Mouse (Mus musculus): ENCODE results near the gene Gal3st1. TPM values are rescaled to one million over a fixed set of nuclear protein-coding genes. Genes with fewer than 3 reads are reported as not detected.
"Not testable (repeated sequence)": the region's sequence is repeated elsewhere in the genome, so short reads cannot be mapped to it uniquely, and the experiment has no call there.

Gal3st1 gene
- polyA plus RNA-seq, 1 experiment, result not detected

DNA sequence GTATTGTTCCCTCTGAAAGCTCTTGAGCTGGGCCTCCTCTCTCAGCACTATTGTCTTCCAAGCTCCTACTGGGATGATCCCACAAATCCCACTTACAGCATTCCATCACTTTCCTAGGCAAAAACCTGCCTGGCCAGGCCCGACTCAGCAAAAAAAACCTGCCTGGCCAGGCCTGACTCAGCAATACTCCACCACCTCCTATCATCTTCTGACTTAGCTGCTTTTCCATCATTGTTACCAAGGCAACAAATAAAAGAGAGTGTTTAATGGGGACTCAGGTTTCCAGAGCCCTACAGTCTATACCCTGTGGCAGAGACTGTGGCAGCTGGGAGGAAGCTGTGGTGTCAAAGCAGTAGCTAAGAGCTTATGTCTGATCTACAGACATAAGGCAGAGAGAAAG is 29.2 kb downstream of the Gal3st1 start:
- no peak for TF ChIP-seq CTCF (IDR thresholded peaks at IDR 0.05; ENCODE audit: control insufficient read depth, insufficient read depth, low read length)
- 68% methylated on average over 1 of the region's 1 CpGs for WGBS
- no peak overlapping the region for H3K4me3 ChIP-seq (replicated peaks; ENCODE audit: control insufficient read depth, low read depth, low read length)
- no peaks in the 10 kb centered on the region for H3K4me1 ChIP-seq (ENCODE audit: control insufficient read depth, insufficient read depth, low read length)
- H3K27ac ChIP-seq (ENCODE audit: control insufficient read depth, insufficient read depth, low read depth, low read length, poor library complexity), result no peak overlapping the region

DNA sequence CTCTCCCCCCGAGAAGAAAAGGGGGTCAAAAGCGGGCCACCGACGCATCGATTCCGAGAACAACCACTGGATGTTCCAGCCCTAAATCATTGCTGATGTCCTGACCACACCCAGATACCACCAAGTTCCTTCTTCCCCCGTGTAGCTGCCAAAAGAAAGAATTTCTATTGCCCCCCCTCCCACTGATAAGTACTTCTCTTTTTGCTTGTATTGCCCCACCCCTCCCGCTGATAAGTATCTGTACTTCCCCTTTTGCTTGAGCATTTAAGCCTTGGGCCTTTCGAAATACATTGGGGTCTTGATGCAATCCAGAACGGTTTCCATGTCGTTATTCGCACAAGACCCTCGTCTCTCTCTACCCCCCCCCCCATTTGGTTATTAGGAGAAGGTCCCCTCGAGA is 32.4 kb downstream of the Gal3st1 start:
- H3K4me1 ChIP-seq (ENCODE audit: control insufficient read depth, insufficient read depth, low read length); H3K4me3 ChIP-seq (replicated peaks; ENCODE audit: control insufficient read depth, low read depth, low read length); H3K27ac ChIP-seq (ENCODE audit: control insufficient read depth, insufficient read depth, low read depth, low read length, poor library complexity): not testable (repeated sequence)
- 76% methylated on average over 14 of the region's 14 CpGs for WGBS

DNA sequence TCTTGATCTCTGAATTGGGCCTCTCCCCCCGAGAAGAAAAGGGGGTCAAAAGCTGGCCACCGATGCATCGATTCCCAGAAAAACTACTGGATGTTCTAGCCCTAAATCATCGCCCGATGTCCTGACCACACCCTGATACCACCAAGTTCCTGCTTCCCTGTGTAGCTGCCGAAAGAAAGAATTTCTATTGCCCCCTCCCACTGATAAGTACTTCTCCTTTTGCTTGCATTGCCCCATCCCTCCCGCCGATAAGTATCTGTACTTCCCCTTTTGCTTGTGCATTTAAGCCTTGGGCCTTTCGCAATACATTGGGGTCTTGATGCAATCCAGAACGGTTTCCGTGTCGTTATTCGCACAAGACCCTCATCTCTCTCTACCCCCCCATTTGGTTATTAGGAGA is 38.7 kb downstream of the Gal3st1 start:
- not testable (repeated sequence) for H3K4me1 ChIP-seq (ENCODE audit: control insufficient read depth, insufficient read depth, low read length); H3K4me3 ChIP-seq (replicated peaks; ENCODE audit: control insufficient read depth, low read depth, low read length); H3K27ac ChIP-seq (ENCODE audit: control insufficient read depth, insufficient read depth, low read depth, low read length, poor library complexity)
- WGBS, result 62% methylated on average over 13 of the region's 13 CpGs

- TF ChIP-seq CTCF (IDR thresholded peaks at IDR 0.05; ENCODE audit: control insufficient read depth, insufficient read depth, low read length) (no peak), POLR2A (IDR thresholded peaks at IDR 0.05; ENCODE audit: borderline replicate concordance, control insufficient read depth, low read depth, low read length) (no peak)
- Histone ChIP-seq H3K4me1 (ENCODE audit: control insufficient read depth, insufficient read depth, low read length) (no peaks in the 10 kb centered on the region), H3K27ac (ENCODE audit: control insufficient read depth, insufficient read depth, low read depth, low read length, poor library complexity) (no peak overlapping the region), H3K4me3 (replicated peaks; ENCODE audit: control insufficient read depth, low read depth, low read length) (no peak overlapping the region)
- WGBS, result 57% methylated on average over 2 of the region's 2 CpGs
Measured at GRCm38 (mm10) chr11:4023321-4023720, 39.9 kb downstream of the Gal3st1 start.

- TF ChIP-seq POLR2A (IDR thresholded peaks at IDR 0.05; ENCODE audit: borderline replicate concordance, control insufficient read depth, low read depth, low read length) (no peak), CTCF (IDR thresholded peaks at IDR 0.05; ENCODE audit: control insufficient read depth, insufficient read depth, low read length) (no peak)
- H3K4me1 ChIP-seq (ENCODE audit: control insufficient read depth, insufficient read depth, low read length), result no peaks in the 10 kb centered on the region
- H3K4me3 ChIP-seq (replicated peaks; ENCODE audit: control insufficient read depth, low read depth, low read length), result no peak overlapping the region
- H3K27ac ChIP-seq (ENCODE audit: control insufficient read depth, insufficient read depth, low read depth, low read length, poor library complexity), result no peak overlapping the region
- WGBS, result 79% methylated on average over 8 of the region's 8 CpGs
Measured at GRCm38 (mm10) chr11:4027066-4027465, 43.6 kb downstream of the Gal3st1 start.

- 76% methylated on average over 9 of the region's 9 CpGs for WGBS
- TF ChIP-seq CTCF (IDR thresholded peaks at IDR 0.05; ENCODE audit: control insufficient read depth, insufficient read depth, low read length) (no peak), POLR2A (IDR thresholded peaks at IDR 0.05; ENCODE audit: borderline replicate concordance, control insufficient read depth, low read depth, low read length) (no peak)
- H3K4me3 ChIP-seq (replicated peaks; ENCODE audit: control insufficient read depth, low read depth, low read length), result no peak overlapping the region
- H3K4me1 ChIP-seq (ENCODE audit: control insufficient read depth, insufficient read depth, low read length), result no peaks in the 10 kb centered on the region
- no peak overlapping the region for H3K27ac ChIP-seq (ENCODE audit: control insufficient read depth, insufficient read depth, low read depth, low read length, poor library complexity)
Measured at GRCm38 (mm10) chr11:4027561-4028334, 44.3 kb downstream of the Gal3st1 start.

GRCm38 (mm10) chr11:4029343-4029742 is 45.9 kb downstream of the Gal3st1 start:
- H3K27ac ChIP-seq (ENCODE audit: control insufficient read depth, insufficient read depth, low read depth, low read length, poor library complexity), result no peak overlapping the region
- no peaks in the 10 kb centered on the region for H3K4me1 ChIP-seq (ENCODE audit: control insufficient read depth, insufficient read depth, low read length)
- WGBS, result 61% methylated on average over 4 of the region's 4 CpGs
- no peak for TF ChIP-seq POLR2A (IDR thresholded peaks at IDR 0.05; ENCODE audit: borderline replicate concordance, control insufficient read depth, low read depth, low read length)
- no peak for TF ChIP-seq CTCF (IDR thresholded peaks at IDR 0.05; ENCODE audit: control insufficient read depth, insufficient read depth, low read length)
- H3K4me3 ChIP-seq (replicated peaks; ENCODE audit: control insufficient read depth, low read depth, low read length), result no peak overlapping the region

DNA sequence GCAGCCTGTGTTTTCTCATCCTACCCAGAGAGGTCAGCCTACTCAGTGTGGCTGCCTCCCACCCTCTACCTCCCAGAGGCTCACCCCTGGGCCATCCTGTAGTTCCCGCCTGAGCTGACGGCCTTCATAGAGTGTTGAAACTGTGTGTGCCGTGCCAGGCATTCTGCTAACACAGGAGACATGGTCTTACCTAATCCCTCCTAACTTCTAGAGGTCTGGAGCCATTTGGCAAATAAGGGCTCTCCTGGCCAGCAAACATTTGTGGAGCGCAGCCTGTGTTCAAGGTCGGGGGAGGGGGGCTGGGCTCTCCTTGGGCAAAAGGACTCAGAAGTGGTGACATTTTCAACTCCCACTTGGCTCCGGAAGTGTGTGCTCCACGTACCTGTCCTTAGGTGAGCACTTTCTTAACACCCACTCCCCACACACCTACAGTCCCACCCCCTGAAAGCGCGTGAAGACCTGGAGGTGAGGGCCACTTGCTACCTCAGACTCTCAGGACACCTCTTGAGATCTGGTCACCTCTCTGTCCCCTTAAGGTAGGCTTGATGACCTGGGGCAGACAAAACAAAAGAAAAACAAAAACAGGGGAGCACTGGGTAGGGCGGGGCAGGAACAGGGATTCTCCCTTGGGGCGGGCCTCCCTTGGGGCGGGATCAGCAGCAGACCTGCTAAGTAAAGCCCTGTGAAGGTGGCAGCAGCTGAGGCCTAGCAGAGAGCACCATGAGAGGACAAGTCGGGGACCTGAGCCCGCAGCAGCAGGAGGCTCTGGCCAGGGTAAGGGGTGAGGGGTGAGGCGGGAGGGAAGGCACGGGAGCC is 47.9 kb downstream of the Gal3st1 start, which contains the start of gene Sec14l4:
Sec14l4 (plus strand) TSS at position 337 of the 816 bp plus-strand sequence.
- H3K4me1 ChIP-seq (ENCODE audit: control insufficient read depth, insufficient read depth, low read length), result no peaks in the 10 kb centered on the region
- WGBS, result 80% methylated on average over 16 of the region's 16 CpGs
- no peak within 1 kb of the TSS for H3K4me3 ChIP-seq (replicated peaks; ENCODE audit: control insufficient read depth, low read depth, low read length)
- no peak within 1 kb of the TSS for H3K27ac ChIP-seq (ENCODE audit: control insufficient read depth, insufficient read depth, low read depth, low read length, poor library complexity)
- TF ChIP-seq POLR2A (IDR thresholded peaks at IDR 0.05; ENCODE audit: borderline replicate concordance, control insufficient read depth, low read depth, low read length), result no peak
- TF ChIP-seq CTCF (IDR thresholded peaks at IDR 0.05; ENCODE audit: control insufficient read depth, insufficient read depth, low read length), result no peak

Data from bone marrow, adult 2 months (tissue).